Mouse (Mus musculus): ENCODE results near the gene Cpe.

Cpe gene

DNA sequence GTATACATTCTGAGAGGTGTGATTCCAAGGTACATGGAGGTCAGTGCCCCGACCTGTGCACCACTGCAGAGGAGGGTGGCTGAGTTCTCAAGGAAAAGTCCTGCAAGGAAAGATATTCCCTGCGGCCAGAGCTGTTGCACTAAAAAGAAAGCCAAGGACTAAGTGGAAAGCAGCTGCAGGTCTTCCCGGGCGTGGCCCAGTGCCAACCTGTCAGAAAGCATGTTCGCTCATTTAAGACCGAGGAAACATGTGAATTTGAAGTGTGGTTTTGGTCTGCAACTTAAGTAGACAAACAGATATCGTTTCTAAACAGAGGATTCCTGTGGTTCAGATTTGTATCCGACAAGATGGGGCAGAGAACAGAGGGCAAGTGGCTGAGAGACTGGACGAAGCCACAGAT lies 117.9 kb downstream of the Cpe start:
- DNase-seq (ENCODE audit: low spot score in 2 of 2): no peak

DNA sequence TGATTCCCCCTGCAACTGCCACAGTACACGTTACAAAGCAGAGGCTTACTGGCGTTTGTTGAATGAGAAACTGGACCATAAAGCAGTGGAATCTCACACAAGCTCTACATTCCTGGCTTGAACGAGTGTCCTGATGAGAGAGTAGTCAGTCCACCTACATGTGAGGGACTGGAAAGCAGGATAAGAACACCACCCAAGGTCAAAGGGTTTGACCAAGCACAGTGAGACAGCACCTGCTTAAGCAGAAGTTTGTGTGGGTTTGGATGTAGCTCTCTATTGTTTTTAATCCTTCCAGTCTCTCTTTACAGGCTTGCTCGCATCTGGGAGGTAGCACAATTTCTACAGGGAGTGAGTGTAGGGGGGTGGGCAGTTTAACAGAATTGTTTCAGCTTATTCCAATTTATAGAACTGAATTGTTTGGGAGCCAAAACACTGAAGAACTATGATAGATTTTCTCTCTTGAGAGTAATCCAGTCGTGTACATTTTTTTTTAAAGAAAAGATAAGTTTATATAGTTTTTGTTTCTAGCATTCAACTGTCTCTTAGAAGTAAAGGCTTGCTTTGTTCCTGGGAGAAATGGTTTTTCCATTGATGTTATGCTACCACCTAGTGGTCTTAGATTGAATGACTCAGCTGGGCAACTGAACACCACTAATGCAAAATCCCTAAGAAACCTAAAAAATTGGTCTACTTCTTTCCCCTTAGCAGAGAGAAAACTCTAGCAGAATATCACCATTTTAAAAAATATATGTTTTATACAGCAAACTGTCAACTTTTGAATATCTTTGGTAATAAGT lies 144.6 kb downstream of the Cpe start:
- DNase-seq (ENCODE audit: low spot score in 2 of 2): no peak

DNA sequence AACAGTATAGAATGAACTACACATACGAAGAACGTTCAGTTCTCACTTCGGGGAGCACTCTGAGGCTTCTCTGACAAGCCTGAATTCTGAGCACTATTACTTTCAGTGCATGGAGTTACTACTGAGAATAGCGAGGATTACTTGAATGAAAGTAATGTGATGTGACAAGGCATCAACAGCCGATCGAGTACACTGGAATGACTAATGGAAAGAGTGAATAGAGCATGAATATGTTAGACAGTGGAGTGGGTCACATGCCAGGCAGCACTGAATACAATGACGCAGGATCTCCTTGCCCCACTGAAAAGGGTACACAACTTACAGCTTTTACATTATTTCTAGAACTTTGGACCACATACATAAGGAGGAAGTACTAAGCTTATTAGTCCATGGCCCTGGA lies 149.4 kb downstream of the Cpe start:
- no peak for DNase-seq (ENCODE audit: low spot score in 2 of 2)
